Mouse (Mus musculus): ENCODE data around the gene Pusl1. TPM values are rescaled to one million over a fixed set of nuclear protein-coding genes. Genes with fewer than 3 reads are reported as not detected.

Pusl1 gene
- total RNA-seq (2015) (11.4 and 14.1 TPM in 2 replicates), total RNA-seq (2017) (8.9 and 11.5 TPM in 2 replicates)

- peak; percentile 72 for ATAC-seq (ENCODE audit: poor library complexity, severe bottlenecking)
Measured at GRCm38 (mm10) chr4:155891551-155892001, at the start of gene Pusl1, which contains the start of gene Acap3. Gene Pusl1 (minus strand): TSS chr4:155891781. Gene Acap3 (plus strand): TSS chr4:155891822.

GRCm38 (mm10) chr4:155932031-155932430 lies 40.5 kb upstream of the Pusl1 start:
- ATAC-seq (ENCODE audit: poor library complexity, severe bottlenecking) = no peak

GRCm38 (mm10) chr4:155908751-155909150 lies 17.2 kb upstream of the Pusl1 start:
- ATAC-seq (ENCODE audit: poor library complexity, severe bottlenecking) = no peak

- ATAC-seq (ENCODE audit: poor library complexity, severe bottlenecking) = no peak
Measured at GRCm38 (mm10) chr4:155908281-155908680, 16.7 kb upstream of the Pusl1 start.

- ATAC-seq (ENCODE audit: poor library complexity, severe bottlenecking) = no peak
Measured at GRCm38 (mm10) chr4:155907003-155907402, 15.4 kb upstream of the Pusl1 start.

GRCm38 (mm10) chr4:155906125-155906524 lies 14.5 kb upstream of the Pusl1 start:
- ATAC-seq (ENCODE audit: poor library complexity, severe bottlenecking) = no peak

- ATAC-seq (ENCODE audit: poor library complexity, severe bottlenecking) = no peak
Measured at GRCm38 (mm10) chr4:155905634-155906033, 14.1 kb upstream of the Pusl1 start.

GRCm38 (mm10) chr4:155904318-155905102 lies 12.9 kb upstream of the Pusl1 start:
- no peak for ATAC-seq (ENCODE audit: poor library complexity, severe bottlenecking)

GRCm38 (mm10) chr4:155903246-155903645 lies 11.7 kb upstream of the Pusl1 start:
- no peak for ATAC-seq (ENCODE audit: poor library complexity, severe bottlenecking)

- no peak for ATAC-seq (ENCODE audit: poor library complexity, severe bottlenecking)
Measured at GRCm38 (mm10) chr4:155901205-155901604, 9.6 kb upstream of the Pusl1 start.

GRCm38 (mm10) chr4:155899355-155899754 lies 7.8 kb upstream of the Pusl1 start:
- no peak for ATAC-seq (ENCODE audit: poor library complexity, severe bottlenecking)

GRCm38 (mm10) chr4:155898318-155898717 lies 6.7 kb upstream of the Pusl1 start:
- ATAC-seq (ENCODE audit: poor library complexity, severe bottlenecking) = no peak

GRCm38 (mm10) chr4:155896461-155896860 lies 4.9 kb upstream of the Pusl1 start:
- no peak for ATAC-seq (ENCODE audit: poor library complexity, severe bottlenecking)

GRCm38 (mm10) chr4:155895826-155896225 lies 4.2 kb upstream of the Pusl1 start:
- no peak for ATAC-seq (ENCODE audit: poor library complexity, severe bottlenecking)

- no peak for ATAC-seq (ENCODE audit: poor library complexity, severe bottlenecking)
Measured at GRCm38 (mm10) chr4:155895216-155895615, 3.6 kb upstream of the Pusl1 start.

- peak; percentile 56 for ATAC-seq (ENCODE audit: poor library complexity, severe bottlenecking)
Measured at GRCm38 (mm10) chr4:155894311-155894881, 2.8 kb upstream of the Pusl1 start.

- ATAC-seq (ENCODE audit: poor library complexity, severe bottlenecking) = no peak
Measured at GRCm38 (mm10) chr4:155893212-155893690, 1.7 kb upstream of the Pusl1 start.

- ATAC-seq (ENCODE audit: poor library complexity, severe bottlenecking) = peak; percentile 8; the same call in 1 of the 2 replicates
Measured at GRCm38 (mm10) chr4:155892438-155893211, 1.0 kb upstream of the Pusl1 start.

GRCm38 (mm10) chr4:155892017-155892416 lies 436 bp upstream of the Pusl1 start:
- ATAC-seq (ENCODE audit: poor library complexity, severe bottlenecking) = peak; percentile 68

- 0 out of 2 replicates have a peak, but pooled peaks have one; percentile 6 for ATAC-seq (ENCODE audit: poor library complexity, severe bottlenecking)
Measured at GRCm38 (mm10) chr4:155891011-155891471, 540 bp downstream of the Pusl1 start.

GRCm38 (mm10) chr4:155889316-155889715 lies 2.3 kb downstream of the Pusl1 start:
- no peak for ATAC-seq (ENCODE audit: poor library complexity, severe bottlenecking)

All from megakaryocyte, adult 5-6 weeks (primary cell).